Mouse (Mus musculus) liver, adult 2 months (tissue): Measurements from ENCODE around the gene Ptpru.

Source experiments
- CTCF ChIP-seq: fragments of 200-500 bp; IDR thresholded peaks from 2 replicates; pipeline ENCODE4 v1.5.1; 2011; ENCODE audit warnings: low read depth, low read length, control low read depth
- POLR2A ChIP-seq: fragments of 200-500 bp; IDR thresholded peaks from 2 replicates; pipeline ENCODE4 v1.6.1; 2011; ENCODE audit warnings: low read length, control low read depth; ENCODE audit not compliant: insufficient read depth; ENCODE audit errors: extremely low read depth

DNA sequence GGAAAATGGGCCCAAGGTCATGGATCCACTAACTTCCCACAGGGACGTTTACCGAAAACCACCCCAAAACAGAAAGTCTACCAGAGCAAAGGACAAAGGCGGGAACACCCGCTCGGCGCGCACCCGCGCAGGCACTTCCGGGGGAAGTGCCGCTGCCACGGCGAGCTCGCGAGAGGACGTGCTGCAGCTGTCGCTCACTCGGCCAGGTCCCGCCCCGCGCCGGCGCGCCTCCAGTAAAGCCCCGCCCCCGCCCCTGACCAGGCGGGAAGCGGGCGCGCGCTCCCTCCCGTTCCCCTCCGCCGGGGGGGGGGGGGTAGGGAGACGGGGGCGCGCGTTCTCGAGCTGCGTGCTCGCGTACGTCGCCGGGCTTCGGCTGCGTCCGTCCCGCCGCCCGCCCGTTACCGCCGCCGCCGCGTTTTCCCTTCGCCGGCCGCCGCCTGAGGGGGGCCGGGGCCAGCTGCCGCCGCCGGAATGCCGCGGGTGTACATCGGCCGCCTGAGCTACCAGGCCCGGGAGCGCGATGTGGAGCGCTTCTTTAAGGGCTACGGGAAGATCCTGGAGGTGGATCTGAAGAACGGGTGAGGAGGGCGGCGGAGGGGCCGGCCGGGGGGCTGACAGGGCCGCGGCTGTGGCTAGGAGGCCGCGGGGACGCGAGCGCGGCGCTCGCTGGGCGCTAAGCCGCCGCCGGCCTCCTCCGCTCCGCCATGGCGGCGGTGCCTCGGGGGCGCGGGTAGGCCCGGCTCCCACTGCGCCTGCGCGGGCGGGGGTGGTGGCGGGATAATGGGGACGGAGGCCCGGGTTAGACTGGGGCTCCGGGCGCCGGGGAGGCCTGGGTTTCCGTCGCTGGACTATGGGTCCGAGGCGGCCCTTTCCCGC lies 35.4 kb upstream of the Ptpru start, which contains the start of gene Srsf4:
- no peak for TF ChIP-seq CTCF
- TF ChIP-seq POLR2A: peak; percentile 66
